Mouse (Mus musculus) liver, embryonic 11.5 days (tissue): ENCODE data around the gene Gorasp1. TPM values are rescaled to one million over a fixed set of nuclear protein-coding genes. Genes with fewer than 3 reads are reported as not detected.
A peak's percentile ranks its signal among the peaks of the same experiment; 100 is the strongest.

ENCODE experiments used
- ATAC-seq: fragments of 200-750 bp; cut with Nextera tagmentation; replicated peaks from 2 replicates; pipeline ENCODE4 v1.8.0; 2017; ENCODE audit warnings: moderate number of reproducible peaks, mild to moderate bottlenecking, moderate TSS enrichment, moderate library complexity; ENCODE audit not compliant: low FRiP score
- DNase-seq: peaks from one replicate; pipeline ENCODE4 v3.0.0-alpha.2; 2017; ENCODE audit warnings: low spot score
- H3K27ac ChIP-seq: fragments of 300-500 bp; sonication (generic); 2 replicates; pipeline ENCODE4 v1.5.1; 2014; ENCODE audit warnings: mild to moderate bottlenecking, low read depth, low read length, control low read depth
- H3K27me3 ChIP-seq: fragments of 300-500 bp; sonication (generic); replicated peaks from 2 replicates; pipeline ENCODE4 v1.6.1; 2014; ENCODE audit warnings: low read length, mixed read lengths; ENCODE audit not compliant: control insufficient read depth, insufficient read depth
- H3K36me3 ChIP-seq: fragments of 300-500 bp; sonication (generic); 2 replicates; pipeline ENCODE4 v1.6.1; 2014; ENCODE audit warnings: mild to moderate bottlenecking, low read length, moderate library complexity, mixed read lengths; ENCODE audit not compliant: control insufficient read depth, insufficient read depth
- H3K4me1 ChIP-seq: fragments of 300-500 bp; sonication (generic); replicated peaks from 2 replicates; pipeline ENCODE4 v1.6.1; 2014; ENCODE audit warnings: low read length, mixed read lengths; ENCODE audit not compliant: control insufficient read depth, insufficient read depth
- H3K4me2 ChIP-seq: fragments of 300-500 bp; sonication (generic); 2 replicates; pipeline ENCODE4 v1.6.1; 2014; ENCODE audit warnings: mild to moderate bottlenecking, control low read depth, moderate library complexity
- H3K4me3 ChIP-seq: fragments of 300-500 bp; sonication (generic); 2 replicates; pipeline ENCODE4 v1.5.1; 2014; ENCODE audit warnings: low read depth, low read length, control low read depth
- H3K9ac ChIP-seq: fragments of 300-500 bp; sonication (generic); 2 replicates; pipeline ENCODE4 v1.6.1; 2014; ENCODE audit warnings: low read depth, low read length, control low read depth
- H3K9me3 ChIP-seq: fragments of 300-500 bp; sonication (generic); 2 replicates; pipeline ENCODE4 v1.6.1; 2016; ENCODE audit warnings: low read length, inconsistent platforms, mixed read lengths; ENCODE audit not compliant: control insufficient read depth
- WGBS: fragments of 180-500 bp; shearing (Covaris S2); extraction: QIAGEN DNeasy Blood & Tissue Kit; methylation state at CpG from one replicate; pipeline ENCODE4 v1.1.7; 2014; 5-methylcytosine and 5-hydroxymethylcytosine counted together
- polyA plus RNA-seq: library from polyadenylated mRNA; unstranded; fragments of >200 nt; fragmentation: Nextera tagmentation; extraction: Ambion mirVana; gene quantifications from 2 replicates; pipeline ENCODE4 v1.2.1, GENCODE M21; 2014

The Gorasp1 gene
- polyA plus RNA-seq, 1 experiment from 2014 or later: 24.7 TPM

DNA sequence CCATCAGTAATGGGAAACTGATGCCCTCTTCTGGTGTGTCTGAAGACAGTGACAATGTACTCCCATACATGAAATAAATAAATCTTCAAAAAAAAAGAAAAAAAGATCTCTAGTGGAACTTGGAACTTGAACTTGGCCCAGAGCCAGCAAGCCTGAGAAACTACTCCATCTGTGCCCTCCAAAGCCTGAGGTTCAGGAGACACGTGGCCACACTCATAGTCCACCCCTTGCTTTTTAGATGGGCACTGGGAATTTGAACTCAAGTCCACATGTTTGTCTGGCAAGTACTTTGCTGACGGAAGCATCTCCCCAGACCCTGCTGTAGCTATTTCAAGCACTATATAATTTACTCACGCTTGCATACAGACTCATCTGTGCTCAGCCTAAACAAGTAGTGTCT lies 27.8 kb upstream of the Gorasp1 start:
- no peaks in the 10 kb centered on the region for H3K36me3 ChIP-seq
- WGBS: 76% methylated on average over 3 of the region's 3 CpGs
- no peak overlapping the region for H3K27ac ChIP-seq
- H3K27me3 ChIP-seq: no peaks in the 10 kb centered on the region
- H3K4me3 ChIP-seq: no peak overlapping the region
- no peak for ATAC-seq
- H3K4me2 ChIP-seq: no peak overlapping the region
- no peak overlapping the region for H3K9ac ChIP-seq
- no peak for DNase-seq
- no peaks in the 10 kb centered on the region for H3K9me3 ChIP-seq
- peaks cover 14% of the 10 kb centered on the region for H3K4me1 ChIP-seq

DNA sequence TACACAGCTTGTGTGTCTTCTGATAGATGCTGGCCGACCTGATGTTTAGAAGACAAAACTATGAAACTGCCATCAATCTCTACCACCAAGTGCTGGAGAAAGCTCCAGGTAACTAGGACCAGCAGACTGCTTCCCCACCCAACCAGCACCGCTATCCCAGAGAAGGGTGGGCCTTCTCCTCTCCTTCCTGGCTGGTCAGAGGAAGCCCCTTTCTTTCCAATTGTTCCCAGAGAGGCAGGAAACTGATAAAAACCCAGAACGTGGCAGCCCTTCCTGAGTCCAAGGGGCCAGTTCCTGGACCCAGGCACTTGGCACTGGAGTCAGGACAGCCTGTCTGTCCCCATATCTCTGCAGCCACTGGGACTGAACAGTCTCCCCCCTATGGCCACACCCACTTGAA lies 26.8 kb upstream of the Gorasp1 start:
- Histone ChIP-seq H3K9me3 (no peaks in the 10 kb centered on the region), H3K4me1 (peaks cover 14% of the 10 kb centered on the region), H3K36me3 (no peaks in the 10 kb centered on the region), H3K9ac (no peak overlapping the region), H3K4me2 (no peak overlapping the region), H3K27ac (no peak overlapping the region; the same call in 1 of the 2 replicates), H3K4me3 (no peak overlapping the region), H3K27me3 (no peaks in the 10 kb centered on the region)
- 61% methylated on average over 3 of the region's 3 CpGs for WGBS
- DNase-seq (no peak), ATAC-seq (peak; percentile 47; the same call in 1 of the 2 replicates)

DNA sequence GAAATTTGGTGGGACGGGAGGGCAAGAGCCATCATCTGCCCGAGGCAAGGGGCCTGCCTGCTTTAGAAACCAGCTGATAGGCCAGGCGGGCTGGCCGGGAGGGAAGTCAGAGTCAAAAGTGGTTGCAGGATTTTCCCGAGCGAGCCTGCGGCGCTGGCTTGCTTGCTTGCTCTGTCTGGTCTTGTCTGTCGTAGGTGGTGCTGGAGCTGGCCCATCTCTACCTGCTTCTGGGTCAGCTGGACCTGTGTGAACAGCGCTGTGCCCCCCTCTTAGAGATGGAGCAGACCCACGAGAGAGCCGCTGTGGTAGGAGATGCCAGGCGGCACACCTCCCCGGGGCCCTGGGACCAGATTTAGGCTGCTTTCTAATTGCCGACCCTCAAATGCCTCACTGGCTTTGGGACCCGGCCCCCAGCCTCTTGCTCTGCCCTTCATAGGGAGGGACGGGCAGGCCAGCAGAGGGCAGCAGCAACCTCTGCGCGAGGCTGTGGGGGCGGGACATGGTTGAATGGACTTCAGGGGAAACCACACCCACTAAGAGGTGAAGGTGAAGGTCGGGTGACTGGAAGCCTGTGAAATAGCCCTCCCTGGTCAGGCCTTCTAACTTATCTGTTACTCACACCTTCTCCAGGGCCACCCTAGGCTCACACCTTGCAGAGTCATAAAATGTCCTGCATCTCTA lies 25.8 kb upstream of the Gorasp1 start:
- H3K4me2 ChIP-seq: peak overlapping the region; percentile 56
- DNase-seq: peak; percentile 76
- peaks cover 14% of the 10 kb centered on the region for H3K4me1 ChIP-seq
- no peaks in the 10 kb centered on the region for H3K27me3 ChIP-seq
- no peak overlapping the region for H3K27ac ChIP-seq
- H3K4me3 ChIP-seq: peak overlapping the region; percentile 5; the same call in 1 of the 2 replicates
- no peaks in the 10 kb centered on the region for H3K36me3 ChIP-seq
- peak overlapping the region; percentile 9; the same call in 1 of the 2 replicates for H3K9ac ChIP-seq
- peak; percentile 75 for ATAC-seq
- H3K9me3 ChIP-seq: no peaks in the 10 kb centered on the region
- WGBS: 12% methylated on average over 21 of the region's 21 CpGs

DNA sequence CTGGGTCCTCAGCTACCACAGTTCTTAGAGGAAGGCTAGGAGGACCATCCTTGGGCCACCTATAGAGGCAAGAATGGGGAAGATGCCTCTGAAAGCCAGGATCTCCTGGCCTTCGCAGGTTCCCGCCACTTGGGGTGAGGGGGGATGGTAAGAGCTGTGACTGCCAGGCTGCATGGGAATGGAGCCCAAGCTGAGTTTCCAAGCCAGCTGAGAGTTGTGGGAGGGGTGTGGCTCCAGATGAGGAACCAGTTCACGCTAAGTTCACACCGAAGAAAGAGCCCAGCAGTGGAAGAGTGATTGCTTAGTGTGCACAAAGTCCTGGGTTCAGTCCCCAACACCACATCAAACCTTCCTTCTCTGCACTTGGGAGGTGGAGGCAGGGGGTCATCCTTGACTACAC lies 24.9 kb upstream of the Gorasp1 start:
- H3K27ac ChIP-seq: no peak overlapping the region
- H3K4me1 ChIP-seq: peaks cover 14% of the 10 kb centered on the region
- H3K27me3 ChIP-seq: no peaks in the 10 kb centered on the region
- no peak overlapping the region for H3K9ac ChIP-seq
- H3K9me3 ChIP-seq: no peaks in the 10 kb centered on the region
- no peak overlapping the region; the same call in 1 of the 2 replicates for H3K4me2 ChIP-seq
- H3K4me3 ChIP-seq: no peak overlapping the region
- 62% methylated on average over 4 of the region's 4 CpGs for WGBS
- H3K36me3 ChIP-seq: no peaks in the 10 kb centered on the region
- no peak for ATAC-seq
- DNase-seq: no peak

DNA sequence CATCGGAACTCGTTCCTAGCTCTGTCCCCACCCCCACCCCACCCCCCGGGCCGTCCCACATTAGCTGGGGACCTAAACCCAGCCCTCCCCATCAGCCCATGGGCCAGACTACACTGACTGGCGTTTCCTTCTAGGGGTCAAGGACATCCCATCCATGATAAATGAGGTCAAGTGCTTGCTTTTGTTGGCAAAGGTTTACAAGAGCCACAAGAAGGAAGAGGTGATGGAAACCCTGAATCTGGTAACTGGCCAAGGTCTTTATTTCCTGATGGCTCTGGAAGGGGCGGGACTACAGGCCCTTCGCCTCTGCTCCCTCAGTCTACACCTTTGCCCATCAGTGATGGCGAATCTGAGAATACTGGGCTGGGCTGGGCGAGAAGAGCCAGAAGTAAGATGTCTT lies 21.5 kb upstream of the Gorasp1 start:
- no peak for DNase-seq
- H3K9ac ChIP-seq: no peak overlapping the region
- no peaks in the 10 kb centered on the region for H3K36me3 ChIP-seq
- no peak overlapping the region for H3K4me3 ChIP-seq
- WGBS: 79% methylated on average over 9 of the region's 9 CpGs
- H3K4me1 ChIP-seq: peaks cover 11% of the 10 kb centered on the region
- H3K9me3 ChIP-seq: no peaks in the 10 kb centered on the region
- H3K4me2 ChIP-seq: no peak overlapping the region
- H3K27me3 ChIP-seq: no peaks in the 10 kb centered on the region
- no peak for ATAC-seq
- H3K27ac ChIP-seq: no peak overlapping the region

DNA sequence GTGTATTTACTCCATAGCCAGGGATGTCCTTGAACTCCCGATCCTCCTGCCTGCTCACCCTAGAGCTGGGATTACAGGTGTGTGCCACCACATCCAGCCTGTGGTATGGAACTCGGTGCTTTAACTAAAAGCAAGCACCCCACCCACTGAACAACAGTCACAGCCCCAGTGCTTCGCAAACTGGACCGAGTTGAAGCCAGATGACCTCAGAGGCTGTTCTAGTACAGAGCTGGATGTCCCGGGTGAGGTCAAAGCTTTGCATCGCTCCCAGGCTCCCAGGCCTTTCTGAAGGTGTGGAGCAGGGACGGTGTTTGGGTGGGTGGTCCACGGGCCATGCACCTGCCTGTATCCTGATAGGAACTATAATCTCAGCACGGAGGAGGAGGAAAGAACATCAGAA lies 14.0 kb upstream of the Gorasp1 start:
- no peak overlapping the region for H3K9ac ChIP-seq
- no peak overlapping the region for H3K27ac ChIP-seq
- no peaks in the 10 kb centered on the region for H3K9me3 ChIP-seq
- H3K4me3 ChIP-seq: no peak overlapping the region
- WGBS: 85% methylated on average over 9 of the region's 9 CpGs
- no peak for ATAC-seq
- H3K4me1 ChIP-seq: no peaks in the 10 kb centered on the region
- H3K27me3 ChIP-seq: no peaks in the 10 kb centered on the region
- DNase-seq: no peak
- no peak overlapping the region for H3K4me2 ChIP-seq
- H3K36me3 ChIP-seq: no peaks in the 10 kb centered on the region

DNA sequence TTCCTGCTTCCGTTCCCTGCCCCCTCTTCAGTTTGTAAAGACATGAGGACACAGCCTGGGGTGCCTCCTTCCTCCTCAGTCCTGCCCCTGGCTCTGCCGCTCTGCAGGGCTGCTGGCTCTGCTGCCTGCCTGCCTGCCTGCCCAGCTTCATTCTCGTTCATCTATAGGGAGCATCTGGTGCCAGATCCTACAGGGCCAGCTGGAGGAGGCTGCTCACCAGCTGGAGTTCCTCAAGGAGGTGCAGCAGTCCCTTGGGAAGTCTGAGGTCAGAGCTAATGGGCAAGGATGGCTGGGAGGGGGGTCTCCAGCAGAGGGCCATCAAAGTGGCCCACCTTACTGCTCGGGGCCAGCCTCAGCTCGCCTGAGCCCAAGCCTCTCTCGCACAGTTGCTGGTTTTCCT lies 13.1 kb upstream of the Gorasp1 start:
- Histone ChIP-seq H3K36me3 (no peaks in the 10 kb centered on the region), H3K4me3 (no peak overlapping the region), H3K4me1 (no peaks in the 10 kb centered on the region), H3K9me3 (no peaks in the 10 kb centered on the region), H3K27me3 (no peaks in the 10 kb centered on the region), H3K4me2 (no peak overlapping the region), H3K9ac (no peak overlapping the region), H3K27ac (no peak overlapping the region)
- DNase-seq: no peak
- WGBS: 52% methylated on average over 6 of the region's 6 CpGs
- ATAC-seq: no peak

DNA sequence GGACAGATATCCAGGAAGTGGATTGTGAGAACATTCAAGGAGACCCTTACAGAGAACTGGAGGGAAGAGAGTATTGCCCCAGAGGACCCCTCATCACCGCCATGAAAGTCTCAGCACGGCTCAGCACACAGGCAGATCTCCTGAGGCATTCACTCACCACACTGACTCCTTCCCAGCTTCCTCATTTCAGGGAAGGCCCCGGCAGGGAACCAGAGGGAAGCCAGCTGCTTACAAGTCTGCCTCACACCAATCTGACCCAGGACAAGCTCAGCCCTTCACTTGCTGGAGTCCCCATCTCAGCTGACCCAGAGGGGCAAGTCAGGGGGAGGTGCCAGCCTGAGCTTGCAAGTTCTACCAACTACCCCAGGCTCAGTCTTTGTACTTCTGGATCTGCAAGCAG lies 11.4 kb upstream of the Gorasp1 start:
- H3K9me3 ChIP-seq: no peaks in the 10 kb centered on the region
- H3K9ac ChIP-seq: no peak overlapping the region
- H3K27ac ChIP-seq: no peak overlapping the region
- H3K4me1 ChIP-seq: no peaks in the 10 kb centered on the region
- ATAC-seq (no peak), DNase-seq (no peak)
- H3K27me3 ChIP-seq: no peaks in the 10 kb centered on the region
- no peak overlapping the region for H3K4me2 ChIP-seq
- no peaks in the 10 kb centered on the region for H3K36me3 ChIP-seq
- WGBS: 32% methylated on average over 3 of the region's 3 CpGs
- no peak overlapping the region for H3K4me3 ChIP-seq

DNA sequence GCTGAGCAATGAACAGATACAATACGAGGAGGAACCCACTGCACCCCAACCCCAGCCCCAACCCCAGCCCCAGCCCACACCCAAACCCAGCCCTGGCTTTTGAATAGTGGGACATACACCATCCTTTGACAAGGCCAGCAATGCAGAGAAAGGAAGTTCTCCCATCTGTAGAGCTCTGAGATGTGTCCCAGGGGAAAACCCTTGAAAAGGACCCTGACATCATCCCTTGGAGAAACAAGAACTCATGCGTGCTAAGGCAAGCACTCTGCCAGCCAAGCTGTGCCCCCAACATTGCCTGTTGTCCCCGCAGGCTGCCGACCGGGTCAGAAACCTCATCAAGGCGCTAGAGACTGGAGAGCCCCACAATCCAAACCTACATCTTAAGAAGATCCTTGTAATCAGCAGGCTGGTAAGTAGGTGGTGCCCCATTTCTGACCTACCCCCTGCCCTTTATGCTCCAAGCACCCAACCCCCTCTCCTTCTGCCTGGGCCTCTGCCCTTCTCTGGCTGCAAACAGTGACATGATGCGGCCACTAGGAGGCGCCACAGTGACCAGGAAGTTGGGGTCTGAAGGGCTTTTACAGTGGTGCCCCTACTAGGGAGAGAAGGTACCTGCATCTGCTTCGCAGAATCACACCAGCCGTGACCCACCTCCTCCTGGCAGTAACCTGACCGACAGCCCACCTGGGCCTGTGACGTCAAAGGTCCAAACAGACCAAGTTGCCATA lies 8.0 kb upstream of the Gorasp1 start:
- ATAC-seq: no peak
- H3K4me2 ChIP-seq: no peak overlapping the region
- H3K27ac ChIP-seq: no peak overlapping the region
- H3K4me3 ChIP-seq: no peak overlapping the region
- H3K9me3 ChIP-seq: no peaks in the 10 kb centered on the region
- no peaks in the 10 kb centered on the region for H3K4me1 ChIP-seq
- H3K36me3 ChIP-seq: no peaks in the 10 kb centered on the region
- DNase-seq: no peak
- H3K27me3 ChIP-seq: no peaks in the 10 kb centered on the region
- WGBS: 70% methylated on average over 12 of the region's 12 CpGs
- no peak overlapping the region for H3K9ac ChIP-seq
